Mouse (Mus musculus): Measurements from ENCODE around the gene Sun2. TPM values are rescaled to one million over a fixed set of nuclear protein-coding genes. Genes with fewer than 3 reads are reported as not detected.
A peak's percentile ranks its signal among the peaks of the same experiment; 100 is the strongest.

Gene Sun2
- polyA plus RNA-seq, 1 experiment = 101 TPM

DNA sequence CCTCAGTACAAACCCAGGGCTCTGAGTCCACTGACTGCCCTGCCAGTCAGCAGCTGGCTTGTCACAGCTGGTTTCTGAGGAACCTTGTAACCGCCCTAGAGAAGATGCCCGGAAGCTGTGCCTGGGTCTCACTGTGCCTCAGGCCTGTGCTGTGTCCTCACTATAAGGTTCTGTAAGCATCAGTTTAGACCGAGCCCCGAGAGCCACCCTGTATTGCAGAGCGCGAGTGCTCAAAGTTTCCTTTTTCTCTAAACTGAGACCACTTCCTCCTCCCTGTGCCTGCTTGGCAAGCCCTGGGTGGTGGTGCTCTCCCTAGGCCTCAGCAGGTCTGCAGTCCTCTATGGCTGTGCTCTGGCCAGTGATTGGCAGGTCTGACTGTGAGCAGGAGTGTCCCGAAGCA is 6.8 kb upstream of the Sun2 start:
- Histone ChIP-seq H3K36me3 (ENCODE audit: control insufficient read depth, insufficient read depth, low read length) (peaks cover 2% of the 10 kb centered on the region; the same call in 1 of the 2 replicates), H3K4me3 (ENCODE audit: extremely low read depth, insufficient read depth, insufficient read length) (no peak overlapping the region), H3K27ac (ENCODE audit: insufficient read depth, low read length) (peak overlapping the region; percentile 46; the same call in 1 of the 2 replicates), H3K4me1 (ENCODE audit: control insufficient read depth, insufficient read depth, insufficient read length) (peaks cover 10% of the 10 kb centered on the region; the same call in 1 of the 2 replicates), H3K27me3 (ENCODE audit: control insufficient read depth, insufficient read depth, low read length) (no peaks in the 10 kb centered on the region)
- TF ChIP-seq POLR2A (IDR thresholded peaks at IDR 0.05; ENCODE audit: low read depth, low read length) (no peak), CTCF (IDR thresholded peaks at IDR 0.05; ENCODE audit: extremely low read depth, insufficient read depth, insufficient read length, insufficient replicate concordance) (no peak)
- 38% methylated on average over 7 of the region's 7 CpGs for WGBS
- DNase-seq (ENCODE audit: low read depth in 1 of 2, low spot score in 2 of 2) = peak in 1 of 2 experiments; percentile 33

DNA sequence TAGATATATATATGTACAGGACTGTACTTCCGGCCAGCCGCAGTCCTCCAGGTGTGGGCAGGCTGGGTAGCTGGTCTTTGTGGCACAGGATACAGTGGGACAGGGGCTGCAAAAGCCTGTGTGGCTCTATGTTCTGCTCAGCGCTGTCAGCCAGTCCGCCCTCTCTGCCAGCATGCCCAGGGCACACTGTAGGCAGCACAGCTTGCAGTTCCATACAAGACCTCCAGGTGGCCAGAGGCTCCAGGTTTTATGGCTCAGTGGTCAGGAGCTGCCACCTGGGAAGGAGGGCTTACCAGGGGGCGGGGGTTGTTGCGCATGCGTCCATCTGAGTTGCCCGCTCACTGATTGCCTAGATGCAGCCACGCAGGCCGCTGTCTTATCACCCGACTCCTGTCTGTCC is 5.7 kb upstream of the Sun2 start:
- no peak for DNase-seq (ENCODE audit: low read depth in 1 of 2, low spot score in 2 of 2)
- Histone ChIP-seq H3K4me1 (ENCODE audit: control insufficient read depth, insufficient read depth, insufficient read length) (peaks cover 10% of the 10 kb centered on the region; the same call in 1 of the 2 replicates), H3K27ac (ENCODE audit: insufficient read depth, low read length) (no peak overlapping the region), H3K36me3 (ENCODE audit: control insufficient read depth, insufficient read depth, low read length) (peaks cover 2% of the 10 kb centered on the region; the same call in 1 of the 2 replicates), H3K4me3 (ENCODE audit: extremely low read depth, insufficient read depth, insufficient read length) (no peak overlapping the region), H3K27me3 (ENCODE audit: control insufficient read depth, insufficient read depth, low read length) (no peaks in the 10 kb centered on the region)
- 95% methylated on average over 11 of the region's 11 CpGs for WGBS
- peak; percentile 30; the same call in 1 of the 2 replicates for TF ChIP-seq CTCF (IDR thresholded peaks at IDR 0.05; ENCODE audit: extremely low read depth, insufficient read depth, insufficient read length, insufficient replicate concordance)
- TF ChIP-seq POLR2A (IDR thresholded peaks at IDR 0.05; ENCODE audit: low read depth, low read length) = no peak

DNA sequence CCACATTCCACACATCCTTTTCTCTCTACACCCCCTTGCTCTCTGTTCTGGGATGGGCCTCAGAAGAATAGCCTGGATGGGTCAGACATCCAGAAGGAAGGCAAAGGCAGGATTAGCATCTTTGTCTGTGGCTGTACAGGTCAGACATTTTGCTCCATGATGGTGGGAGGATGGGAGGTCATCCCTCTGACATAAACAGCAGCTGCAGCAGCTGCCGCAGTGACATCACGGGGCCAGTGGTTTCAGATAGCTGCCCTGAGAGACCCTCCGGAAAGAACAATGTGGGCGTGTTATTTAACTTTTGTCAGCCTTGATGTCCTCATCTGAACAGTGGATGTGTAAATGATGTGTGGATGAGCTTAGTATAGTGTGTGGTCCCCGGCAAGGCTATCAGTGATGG is 3.5 kb upstream of the Sun2 start:
- H3K27ac ChIP-seq (ENCODE audit: insufficient read depth, low read length) = no peak overlapping the region
- H3K36me3 ChIP-seq (ENCODE audit: control insufficient read depth, insufficient read depth, low read length) = peaks cover 2% of the 10 kb centered on the region; the same call in 1 of the 2 replicates
- DNase-seq (ENCODE audit: low read depth in 1 of 2, low spot score in 2 of 2) = no peak
- no peak for TF ChIP-seq POLR2A (IDR thresholded peaks at IDR 0.05; ENCODE audit: low read depth, low read length)
- TF ChIP-seq CTCF (IDR thresholded peaks at IDR 0.05; ENCODE audit: extremely low read depth, insufficient read depth, insufficient read length, insufficient replicate concordance) = no peak
- H3K4me3 ChIP-seq (ENCODE audit: extremely low read depth, insufficient read depth, insufficient read length) = no peak overlapping the region
- H3K4me1 ChIP-seq (ENCODE audit: control insufficient read depth, insufficient read depth, insufficient read length) = peaks cover 9% of the 10 kb centered on the region
- H3K27me3 ChIP-seq (ENCODE audit: control insufficient read depth, insufficient read depth, low read length) = no peaks in the 10 kb centered on the region
- 90% methylated on average over 5 of the region's 5 CpGs for WGBS

DNA sequence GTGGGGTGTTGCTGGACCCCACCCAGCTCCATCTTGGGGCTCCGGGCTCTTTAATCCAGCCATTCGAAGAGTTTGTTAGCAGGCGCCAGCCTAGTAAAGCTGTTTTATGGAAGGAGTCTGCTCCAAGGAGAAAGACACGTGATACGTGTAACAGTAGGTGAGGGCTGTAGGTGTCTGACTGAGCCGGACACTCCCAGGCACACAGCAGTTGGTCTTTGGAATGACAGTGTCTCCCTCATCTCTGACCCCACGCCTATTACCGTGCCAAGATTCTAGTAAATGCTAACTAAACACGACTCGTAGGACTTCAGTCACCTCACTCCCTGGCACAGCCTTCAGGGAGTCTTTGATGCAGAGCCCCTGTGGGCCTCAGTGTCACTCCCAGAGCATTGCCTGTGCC is 3.0 kb upstream of the Sun2 start:
- Histone ChIP-seq H3K36me3 (ENCODE audit: control insufficient read depth, insufficient read depth, low read length) (peaks cover 2% of the 10 kb centered on the region; the same call in 1 of the 2 replicates), H3K4me3 (ENCODE audit: extremely low read depth, insufficient read depth, insufficient read length) (no peak overlapping the region), H3K27me3 (ENCODE audit: control insufficient read depth, insufficient read depth, low read length) (no peaks in the 10 kb centered on the region), H3K27ac (ENCODE audit: insufficient read depth, low read length) (no peak overlapping the region), H3K4me1 (ENCODE audit: control insufficient read depth, insufficient read depth, insufficient read length) (peaks cover 14% of the 10 kb centered on the region)
- no peak for DNase-seq (ENCODE audit: low read depth in 1 of 2, low spot score in 2 of 2)
- TF ChIP-seq CTCF (IDR thresholded peaks at IDR 0.05; ENCODE audit: extremely low read depth, insufficient read depth, insufficient read length, insufficient replicate concordance) (no peak), POLR2A (IDR thresholded peaks at IDR 0.05; ENCODE audit: low read depth, low read length) (no peak)
- 94% methylated on average over 10 of the region's 10 CpGs for WGBS

DNA sequence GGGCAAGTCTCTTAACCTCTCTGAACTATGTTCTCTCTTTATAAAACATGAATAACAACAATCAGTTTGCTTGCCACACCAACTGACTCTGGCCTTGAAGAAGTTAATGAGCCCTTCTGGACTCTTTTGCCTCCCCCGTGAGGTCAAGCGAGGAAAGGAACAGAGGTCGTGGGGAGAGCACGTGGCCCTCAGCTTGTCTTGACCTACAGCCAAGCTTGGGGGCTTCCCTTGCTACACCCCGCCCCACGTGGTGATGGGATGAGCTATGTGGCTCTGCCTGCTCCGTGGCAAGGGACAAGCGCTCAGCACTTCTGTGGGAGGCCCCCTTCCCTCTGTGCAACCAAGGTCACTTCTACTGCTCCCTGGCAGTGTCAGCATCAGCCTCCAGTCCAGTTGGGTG is 2.4 kb upstream of the Sun2 start:
- no peak overlapping the region for H3K4me3 ChIP-seq (ENCODE audit: extremely low read depth, insufficient read depth, insufficient read length)
- 88% methylated on average over 8 of the region's 8 CpGs for WGBS
- TF ChIP-seq POLR2A (IDR thresholded peaks at IDR 0.05; ENCODE audit: low read depth, low read length) (no peak), CTCF (IDR thresholded peaks at IDR 0.05; ENCODE audit: extremely low read depth, insufficient read depth, insufficient read length, insufficient replicate concordance) (no peak)
- H3K36me3 ChIP-seq (ENCODE audit: control insufficient read depth, insufficient read depth, low read length) = peaks cover 2% of the 10 kb centered on the region; the same call in 1 of the 2 replicates
- no peak overlapping the region for H3K27ac ChIP-seq (ENCODE audit: insufficient read depth, low read length)
- no peak for DNase-seq (ENCODE audit: low read depth in 1 of 2, low spot score in 2 of 2)
- H3K27me3 ChIP-seq (ENCODE audit: control insufficient read depth, insufficient read depth, low read length) = no peaks in the 10 kb centered on the region
- peaks cover 14% of the 10 kb centered on the region for H3K4me1 ChIP-seq (ENCODE audit: control insufficient read depth, insufficient read depth, insufficient read length)

DNA sequence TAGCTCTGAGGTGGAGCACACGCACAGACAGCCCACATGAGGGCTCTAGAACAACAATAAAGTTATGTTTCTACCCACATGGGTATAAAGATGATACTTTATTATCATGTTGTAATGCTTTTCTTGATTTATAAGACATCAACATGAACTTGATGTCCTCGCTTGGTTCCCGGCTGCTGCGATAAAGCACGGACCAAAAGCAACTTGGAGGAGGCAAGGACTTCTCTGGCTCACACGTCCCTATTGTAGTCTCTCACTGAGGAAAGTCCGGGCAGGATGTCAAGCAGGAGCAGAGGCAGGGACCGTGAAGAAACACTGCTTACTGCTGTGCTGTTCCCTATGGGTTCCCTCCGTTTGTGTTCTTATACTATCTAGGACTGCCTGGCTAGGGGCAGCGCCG is 1.7 kb upstream of the Sun2 start:
- TF ChIP-seq POLR2A (IDR thresholded peaks at IDR 0.05; ENCODE audit: low read depth, low read length) = no peak
- no peak for TF ChIP-seq CTCF (IDR thresholded peaks at IDR 0.05; ENCODE audit: extremely low read depth, insufficient read depth, insufficient read length, insufficient replicate concordance)
- 93% methylated on average over 11 of the region's 11 CpGs for WGBS
- H3K4me3 ChIP-seq (ENCODE audit: extremely low read depth, insufficient read depth, insufficient read length) = no peak overlapping the region
- H3K27ac ChIP-seq (ENCODE audit: insufficient read depth, low read length) = no peak overlapping the region
- H3K27me3 ChIP-seq (ENCODE audit: control insufficient read depth, insufficient read depth, low read length) = no peaks in the 10 kb centered on the region
- H3K36me3 ChIP-seq (ENCODE audit: control insufficient read depth, insufficient read depth, low read length) = peaks cover 2% of the 10 kb centered on the region
- DNase-seq (ENCODE audit: low read depth in 1 of 2, low spot score in 2 of 2) = no peak
- H3K4me1 ChIP-seq (ENCODE audit: control insufficient read depth, insufficient read depth, insufficient read length) = peaks cover 14% of the 10 kb centered on the region

DNA sequence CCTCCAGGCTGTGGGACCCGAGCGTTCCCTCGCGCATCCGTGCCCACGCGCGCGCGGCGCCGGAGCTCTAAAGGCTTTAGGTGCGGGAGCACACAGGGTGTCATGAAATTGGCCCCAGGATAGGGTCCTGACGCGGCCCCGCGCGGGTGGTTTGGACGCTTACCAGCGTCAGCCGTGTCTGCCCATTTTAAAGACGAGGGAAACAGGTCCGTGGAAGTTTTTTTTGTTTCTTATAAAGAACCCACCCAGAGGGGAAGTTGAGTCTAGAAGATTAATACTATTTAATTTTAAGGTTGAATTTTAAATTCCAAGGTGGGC is 329 bp upstream of the Sun2 start:
- no peak for DNase-seq (ENCODE audit: low read depth in 1 of 2, low spot score in 2 of 2)
- no peak for TF ChIP-seq CTCF (IDR thresholded peaks at IDR 0.05; ENCODE audit: extremely low read depth, insufficient read depth, insufficient read length, insufficient replicate concordance)
- TF ChIP-seq POLR2A (IDR thresholded peaks at IDR 0.05; ENCODE audit: low read depth, low read length) = no peak
- H3K27me3 ChIP-seq (ENCODE audit: control insufficient read depth, insufficient read depth, low read length) = no peaks in the 10 kb centered on the region
- WGBS = 1% methylated on average over 23 of the region's 23 CpGs
- H3K4me3 ChIP-seq (ENCODE audit: extremely low read depth, insufficient read depth, insufficient read length) = peak overlapping the region; percentile 95
- peaks cover 11% of the 10 kb centered on the region for H3K36me3 ChIP-seq (ENCODE audit: control insufficient read depth, insufficient read depth, low read length)
- H3K4me1 ChIP-seq (ENCODE audit: control insufficient read depth, insufficient read depth, insufficient read length) = peaks cover 17% of the 10 kb centered on the region
- H3K27ac ChIP-seq (ENCODE audit: insufficient read depth, low read length) = no peak overlapping the region
